Mouse (Mus musculus) kidney, embryonic 15.5 days (tissue): ENCODE measurements around the gene Fnip1. TPM values are rescaled to one million over a fixed set of nuclear protein-coding genes. Genes with fewer than 3 reads are reported as not detected.

Experiments used
- ATAC-seq: fragments of 200-750 bp; cut with Nextera tagmentation; replicated peaks from 2 replicates; pipeline ENCODE4 v1.8.0; 2017; ENCODE audit warnings: moderate TSS enrichment; ENCODE audit not compliant: low FRiP score
- H3K27ac ChIP-seq: fragments of 300-500 bp; sonication (generic); 2 replicates; pipeline ENCODE4 v1.5.1; 2015; ENCODE audit warnings: mild to moderate bottlenecking, inconsistent platforms
- H3K27me3 ChIP-seq: fragments of 300-500 bp; sonication (generic); 2 replicates; pipeline ENCODE4 v1.6.1; 2015; ENCODE audit warnings: inconsistent platforms
- H3K36me3 ChIP-seq: fragments of 300-500 bp; sonication (generic); 2 replicates; pipeline ENCODE4 v1.6.1; 2015; ENCODE audit warnings: inconsistent platforms
- H3K4me1 ChIP-seq: fragments of 300-500 bp; sonication (generic); 2 replicates; pipeline ENCODE4 v1.6.1; 2015; ENCODE audit warnings: inconsistent platforms
- H3K4me2 ChIP-seq: fragments of 300-500 bp; sonication (generic); 2 replicates; pipeline ENCODE4 v1.6.1; 2015; ENCODE audit warnings: moderate library complexity, mild to moderate bottlenecking, inconsistent platforms
- H3K4me3 ChIP-seq: fragments of 300-500 bp; sonication (generic); replicated peaks from 2 replicates; pipeline ENCODE4 v1.5.1; 2015; ENCODE audit warnings: mild to moderate bottlenecking, inconsistent platforms
- H3K9ac ChIP-seq: fragments of 300-500 bp; sonication (generic); 2 replicates; pipeline ENCODE4 v1.6.1; 2015; ENCODE audit warnings: mild to moderate bottlenecking, inconsistent platforms
- H3K9me3 ChIP-seq: fragments of 300-500 bp; sonication (generic); replicated peaks from 2 replicates; pipeline ENCODE4 v1.6.1; 2016; ENCODE audit warnings: inconsistent platforms
- WGBS: fragments of 180-500 bp; shearing (Covaris S2); methylation state at CpG from one replicate; pipeline ENCODE4 v1.1.7; 2015; ENCODE audit warnings: mixed read lengths; 5-methylcytosine and 5-hydroxymethylcytosine counted together
- polyA plus RNA-seq: library from polyadenylated mRNA; unstranded; fragments of >200 nt; fragmentation: Nextera tagmentation; extraction: Ambion mirVana; gene quantifications from 2 replicates; pipeline ENCODE4 v1.2.1, GENCODE M21; 2015

Gene Fnip1
- polyA plus RNA-seq, 1 experiment from 2014 or later = 9.8 TPM

- Histone ChIP-seq H3K9me3 (no peaks in the 10 kb centered on the region), H3K4me3 (no peak overlapping the region), H3K4me1 (peaks cover 23% of the 10 kb centered on the region), H3K27ac (no peak overlapping the region), H3K9ac (no peak overlapping the region), H3K36me3 (no peaks in the 10 kb centered on the region), H3K27me3 (no peaks in the 10 kb centered on the region), H3K4me2 (no peak overlapping the region)
- WGBS = 84% methylated on average over 2 of the region's 2 CpGs
- no peak for ATAC-seq
These were observed 90.0 kb downstream of the Fnip1 start for GRCm38 (mm10) chr11:54528002-54528401.

GRCm38 (mm10) chr11:54530391-54530790 is 92.4 kb downstream of the Fnip1 start:
- no peaks in the 10 kb centered on the region for H3K36me3 ChIP-seq
- H3K4me2 ChIP-seq = no peak overlapping the region
- peak overlapping the region; percentile 79 for H3K27ac ChIP-seq
- H3K4me3 ChIP-seq = no peak overlapping the region
- no peak for ATAC-seq
- peaks cover 11% of the 10 kb centered on the region for H3K4me1 ChIP-seq
- 27% methylated on average over 1 of the region's 1 CpGs for WGBS
- no peaks in the 10 kb centered on the region for H3K27me3 ChIP-seq
- no peak overlapping the region for H3K9ac ChIP-seq
- H3K9me3 ChIP-seq = no peaks in the 10 kb centered on the region

- Histone ChIP-seq H3K36me3 (no peaks in the 10 kb centered on the region), H3K9me3 (no peaks in the 10 kb centered on the region), H3K9ac (no peak overlapping the region), H3K27me3 (no peaks in the 10 kb centered on the region), H3K4me3 (no peak overlapping the region), H3K27ac (peak overlapping the region; percentile 79), H3K4me2 (no peak overlapping the region), H3K4me1 (peaks cover 11% of the 10 kb centered on the region)
- WGBS = 91% methylated on average over 1 of the region's 1 CpGs
- ATAC-seq = no peak
These were observed 92.9 kb downstream of the Fnip1 start for GRCm38 (mm10) chr11:54530916-54531315.

- no peak for ATAC-seq
- 65% methylated on average over 2 of the region's 2 CpGs for WGBS
- no peak overlapping the region for H3K4me3 ChIP-seq
These were observed 95.8 kb downstream of the Fnip1 start for GRCm38 (mm10) chr11:54533834-54534233.

GRCm38 (mm10) chr11:54534871-54535270 is 96.9 kb downstream of the Fnip1 start:
- Histone ChIP-seq H3K4me1 (peaks cover 10% of the 10 kb centered on the region), H3K9me3 (no peaks in the 10 kb centered on the region), H3K27me3 (no peaks in the 10 kb centered on the region), H3K4me2 (no peak overlapping the region), H3K4me3 (no peak overlapping the region), H3K27ac (no peak overlapping the region), H3K9ac (no peak overlapping the region), H3K36me3 (no peaks in the 10 kb centered on the region)
- 59% methylated on average over 6 of the region's 6 CpGs for WGBS
- ATAC-seq = no peak

More at GRCm38 (mm10) chr11:54533834-54534233, 95.8 kb downstream of the Fnip1 start:
- Histone ChIP-seq H3K4me1 (peaks cover 11% of the 10 kb centered on the region), H3K9ac (no peak overlapping the region), H3K9me3 (no peaks in the 10 kb centered on the region), H3K4me2 (no peak overlapping the region), H3K27ac (no peak overlapping the region), H3K36me3 (no peaks in the 10 kb centered on the region), H3K27me3 (no peaks in the 10 kb centered on the region)

GRCm38 (mm10) chr11:54539031-54539430 is 101.0 kb downstream of the Fnip1 start:
- WGBS = 66% methylated on average over 2 of the region's 2 CpGs
- Histone ChIP-seq H3K4me3 (no peak overlapping the region), H3K36me3 (no peaks in the 10 kb centered on the region), H3K4me1 (no peaks in the 10 kb centered on the region), H3K9me3 (no peaks in the 10 kb centered on the region), H3K9ac (no peak overlapping the region), H3K27me3 (no peaks in the 10 kb centered on the region), H3K27ac (no peak overlapping the region), H3K4me2 (no peak overlapping the region)
- ATAC-seq = no peak

- Histone ChIP-seq H3K27me3 (no peaks in the 10 kb centered on the region), H3K9ac (no peak overlapping the region)
- WGBS = 74% methylated on average over 2 of the region's 2 CpGs
These were observed 101.5 kb downstream of the Fnip1 start for GRCm38 (mm10) chr11:54539486-54539885.

GRCm38 (mm10) chr11:54540328-54540727 is 102.3 kb downstream of the Fnip1 start:
- Histone ChIP-seq H3K36me3 (no peaks in the 10 kb centered on the region), H3K4me3 (no peak overlapping the region), H3K4me1 (no peaks in the 10 kb centered on the region), H3K27me3 (no peaks in the 10 kb centered on the region), H3K9ac (no peak overlapping the region), H3K27ac (no peak overlapping the region), H3K4me2 (no peak overlapping the region), H3K9me3 (no peaks in the 10 kb centered on the region)
- no peak for ATAC-seq

More at GRCm38 (mm10) chr11:54539486-54539885, 101.5 kb downstream of the Fnip1 start:
- Histone ChIP-seq H3K4me2 (no peak overlapping the region), H3K4me1 (no peaks in the 10 kb centered on the region), H3K9me3 (no peaks in the 10 kb centered on the region), H3K4me3 (no peak overlapping the region), H3K27ac (no peak overlapping the region), H3K36me3 (no peaks in the 10 kb centered on the region)
- ATAC-seq = no peak

- Histone ChIP-seq H3K4me3 (no peak overlapping the region), H3K27me3 (no peaks in the 10 kb centered on the region), H3K27ac (no peak overlapping the region), H3K9me3 (no peaks in the 10 kb centered on the region), H3K36me3 (no peaks in the 10 kb centered on the region), H3K4me2 (no peak overlapping the region), H3K4me1 (no peaks in the 10 kb centered on the region), H3K9ac (no peak overlapping the region)
- no peak for ATAC-seq
These were observed 104.4 kb downstream of the Fnip1 start for GRCm38 (mm10) chr11:54542414-54542813.

GRCm38 (mm10) chr11:54554970-54555369 is 117.0 kb downstream of the Fnip1 start:
- no peaks in the 10 kb centered on the region for H3K27me3 ChIP-seq
- H3K9ac ChIP-seq = no peak overlapping the region
- H3K27ac ChIP-seq = no peak overlapping the region
- no peak for ATAC-seq
- 80% methylated on average over 2 of the region's 2 CpGs for WGBS
- H3K4me3 ChIP-seq = no peak overlapping the region
- H3K36me3 ChIP-seq = no peaks in the 10 kb centered on the region
- no peaks in the 10 kb centered on the region for H3K4me1 ChIP-seq
- H3K4me2 ChIP-seq = no peak overlapping the region
- H3K9me3 ChIP-seq = no peaks in the 10 kb centered on the region

GRCm38 (mm10) chr11:54562761-54563160 is 124.8 kb downstream of the Fnip1 start:
- WGBS = 92% methylated on average over 5 of the region's 5 CpGs
- no peak overlapping the region for H3K4me2 ChIP-seq
- no peak for ATAC-seq
- H3K36me3 ChIP-seq = no peaks in the 10 kb centered on the region
- no peak overlapping the region for H3K27ac ChIP-seq
- no peak overlapping the region for H3K9ac ChIP-seq
- H3K4me3 ChIP-seq = no peak overlapping the region
- no peaks in the 10 kb centered on the region for H3K27me3 ChIP-seq
- no peaks in the 10 kb centered on the region for H3K9me3 ChIP-seq
- no peaks in the 10 kb centered on the region for H3K4me1 ChIP-seq
